Mouse (Mus musculus): ENCODE measurements at regions not wholly inside any gene's neighbourhood (a gene's known extent, or its start where the extent isn't known, plus 50 kb on each side); places are given as distances from the start of the nearest gene placed in this dataset.
"Not testable (repeated sequence)": the region's sequence is repeated elsewhere in the genome, so short reads cannot be mapped to it uniquely, and the experiment has no call there.

DNA sequence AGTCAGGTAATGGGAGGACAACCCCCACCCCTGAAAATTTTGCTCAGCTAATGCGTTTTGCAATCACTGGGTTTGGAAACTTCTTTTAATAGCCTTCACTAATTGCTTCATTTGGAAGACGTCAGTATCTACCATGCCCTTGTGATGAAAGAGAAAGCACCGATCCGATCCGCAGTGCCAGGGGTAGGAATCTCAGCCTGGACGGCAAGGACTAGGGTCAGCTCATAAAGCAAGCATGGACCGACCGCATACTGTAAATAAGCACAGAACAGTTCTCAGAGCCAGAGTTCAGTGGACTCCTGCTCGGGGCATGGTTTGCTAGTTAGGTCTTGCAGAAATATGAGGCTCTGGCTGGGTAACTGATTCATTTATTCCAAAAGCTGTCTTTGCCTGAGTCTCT is 213.0 kb upstream of the Sesn3 start:
- intact Hi-C loops (cut with DNase I): no loop called here
- no peak overlapping the region for H3K27ac ChIP-seq
- no peak overlapping the region for H3K4me3 ChIP-seq
- TF ChIP-seq CTCF (IDR thresholded peaks at IDR 0.05): no peak
- DNase-seq (ENCODE audit: extremely low spot score in 1 of 2, low spot score in 2 of 2): no peak

DNA sequence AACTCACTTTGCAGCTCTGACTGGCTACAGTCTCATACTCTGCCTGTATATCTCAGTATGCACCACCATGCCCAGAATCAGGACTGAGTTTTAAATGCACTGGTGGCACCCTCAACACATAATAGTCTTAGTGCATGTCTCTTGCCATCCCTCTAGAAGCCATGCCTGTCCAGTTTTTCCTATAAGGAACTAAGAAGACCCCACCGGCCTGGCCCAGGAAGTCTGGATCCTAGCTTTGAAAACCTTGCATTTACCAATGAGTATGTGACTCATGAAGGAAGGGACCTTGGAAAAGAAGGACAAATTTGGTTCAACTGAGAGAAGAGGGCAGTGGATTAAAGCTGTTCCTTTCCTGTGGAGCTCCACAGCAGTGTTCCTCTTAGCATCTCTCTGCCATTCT is 212.2 kb upstream of the Sesn3 start:
- Histone ChIP-seq H3K4me3 (no peak overlapping the region), H3K27ac (no peak overlapping the region)
- no peak for DNase-seq (ENCODE audit: extremely low spot score in 1 of 2, low spot score in 2 of 2)
- intact Hi-C loops (cut with DNase I): no loop called here
- TF ChIP-seq CTCF (IDR thresholded peaks at IDR 0.05): no peak

DNA sequence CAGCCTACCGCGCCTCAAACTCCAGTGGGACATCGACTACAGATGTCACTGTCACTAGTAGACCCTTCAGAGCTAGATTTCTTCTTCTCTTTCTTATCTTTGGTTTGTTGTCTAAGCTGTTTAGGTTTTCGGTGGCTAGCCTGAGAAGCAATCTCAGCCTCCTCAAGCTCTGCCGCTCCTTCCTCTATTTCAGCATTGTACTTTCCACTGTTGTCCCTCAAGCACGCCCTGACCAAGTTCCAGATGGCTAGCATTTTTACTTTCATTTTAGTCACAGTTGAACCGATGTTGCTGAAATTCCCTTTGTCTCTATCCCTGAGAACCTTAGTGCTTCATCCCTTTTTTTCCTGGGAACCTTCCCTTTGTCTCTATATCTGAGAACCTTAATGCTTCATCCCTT is 208.1 kb upstream of the Sesn3 start:
- H3K4me3 ChIP-seq; intact Hi-C loops (cut with DNase I); DNase-seq (ENCODE audit: extremely low spot score in 1 of 2, low spot score in 2 of 2); H3K27ac ChIP-seq: not testable (repeated sequence)

DNA sequence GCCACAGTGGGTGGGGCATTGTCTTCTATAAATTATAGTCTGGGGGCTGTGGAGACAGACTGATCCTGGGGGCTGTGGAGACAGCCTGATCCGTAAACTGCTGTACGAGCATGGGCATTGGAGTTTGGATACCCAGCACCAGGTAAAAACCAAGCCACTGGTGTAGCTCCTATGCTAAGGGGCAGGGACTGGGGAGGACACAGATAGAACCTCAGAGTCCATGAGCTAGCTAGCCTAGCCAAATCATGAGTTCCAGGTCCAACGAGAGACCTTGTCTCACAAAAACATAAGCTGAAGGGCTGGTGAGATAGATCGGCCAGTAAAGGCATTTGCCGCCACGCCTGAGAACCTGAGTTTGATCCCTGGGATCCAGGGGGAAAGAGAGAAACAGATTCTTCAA is 205.8 kb upstream of the Sesn3 start:
- intact Hi-C loops (cut with DNase I): no loop called here
- Histone ChIP-seq H3K4me3 (no peak overlapping the region), H3K27ac (no peak overlapping the region)
- TF ChIP-seq CTCF (IDR thresholded peaks at IDR 0.05): no peak
- no peak for DNase-seq (ENCODE audit: extremely low spot score in 1 of 2, low spot score in 2 of 2)

- no peak for TF ChIP-seq CTCF (IDR thresholded peaks at IDR 0.05)
- Histone ChIP-seq H3K27ac (no peak overlapping the region), H3K4me3 (no peak overlapping the region)
- DNase-seq (ENCODE audit: extremely low spot score in 1 of 2, low spot score in 2 of 2): no peak
- intact Hi-C loops (cut with DNase I): loop anchor here (5.0 kb wide), 1 partner anchor 128 kb away; no protein-coding TSS in a partner anchor
These were observed 205.1 kb upstream of the Sesn3 start for GRCm38 (mm10) chr9:14069770-14070169.

DNA sequence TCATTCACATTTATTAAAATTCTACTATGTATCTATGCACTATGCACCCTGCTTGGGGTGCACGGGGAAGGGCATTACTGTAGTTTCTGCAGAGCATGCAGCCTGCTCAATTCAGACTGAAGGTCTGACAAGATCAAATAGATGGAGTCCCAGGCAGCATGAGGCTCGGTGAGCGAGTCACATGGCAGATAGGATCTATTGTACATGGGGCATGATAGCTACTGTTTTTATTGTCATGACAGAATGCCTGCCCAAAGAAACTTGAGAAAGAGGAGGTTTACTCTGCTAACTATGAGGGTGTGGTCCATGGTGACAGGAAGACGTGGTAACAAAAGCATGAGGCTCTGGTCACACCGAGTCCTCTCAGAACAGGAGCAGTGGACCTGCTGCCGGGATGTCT is 203.1 kb upstream of the Sesn3 start:
- TF ChIP-seq CTCF (IDR thresholded peaks at IDR 0.05): no peak
- no peak for DNase-seq (ENCODE audit: extremely low spot score in 1 of 2, low spot score in 2 of 2)
- intact Hi-C loops (cut with DNase I): loop anchor here (5.0 kb wide), 1 partner anchor 126 kb away; no protein-coding TSS in a partner anchor

DNA sequence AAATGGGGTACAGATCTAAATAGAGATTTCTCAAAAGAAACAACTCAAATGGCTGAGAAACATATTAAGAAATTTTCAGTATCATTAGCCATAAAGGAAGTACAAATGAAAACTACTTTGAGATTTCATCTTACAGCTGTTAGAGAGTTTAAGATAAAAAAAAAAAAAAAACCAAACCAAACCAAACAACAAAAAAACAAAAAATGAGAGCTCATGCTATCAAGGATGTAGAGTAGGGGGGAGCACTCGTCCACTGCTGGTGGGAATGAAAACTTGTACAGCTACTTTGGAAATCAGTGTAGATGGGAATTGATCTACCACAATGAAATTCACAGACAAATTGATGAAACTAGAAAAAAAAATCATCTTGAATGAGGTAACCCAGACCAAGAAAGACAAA is 201.9 kb upstream of the Sesn3 start:
- DNase-seq (ENCODE audit: extremely low spot score in 1 of 2, low spot score in 2 of 2): no peak
- intact Hi-C loops (cut with DNase I): loop anchor here (5.0 kb wide), 1 partner anchor 124 kb away; no protein-coding TSS in a partner anchor

More for the DNA sequence above, 203.1 kb upstream of the Sesn3 start:
- Histone ChIP-seq H3K4me3 (no peak overlapping the region), H3K27ac (no peak overlapping the region)

DNA sequence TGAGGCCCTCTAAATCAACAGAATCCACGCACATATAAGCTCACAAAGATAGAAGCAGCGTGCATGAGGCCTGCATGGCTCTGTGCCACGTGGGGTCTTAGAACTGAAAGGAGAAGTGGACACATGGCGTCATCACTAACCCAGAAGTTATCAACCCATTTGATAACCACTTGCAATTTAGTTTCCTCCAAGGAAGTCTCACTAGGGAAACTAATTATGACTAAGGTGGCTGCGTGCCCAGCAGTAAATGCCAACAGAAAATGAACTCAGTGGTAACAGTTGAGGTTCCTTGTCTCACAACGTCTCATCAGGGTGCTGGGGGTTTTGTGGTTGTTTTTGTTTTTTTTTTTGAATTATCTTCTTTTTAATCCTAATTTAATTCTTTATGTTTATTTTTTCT is 200.6 kb upstream of the Sesn3 start:
- intact Hi-C loops (cut with DNase I): loop anchor here (5.0 kb wide), 1 partner anchor 123 kb away; no protein-coding TSS in a partner anchor

More for the DNA sequence above, 201.9 kb upstream of the Sesn3 start:
- no peak overlapping the region for H3K4me3 ChIP-seq
- TF ChIP-seq CTCF (IDR thresholded peaks at IDR 0.05): no peak
- H3K27ac ChIP-seq: no peak overlapping the region

GRCm38 (mm10) chr9:14074866-14075265 is 200.0 kb upstream of the Sesn3 start:
- H3K4me3 ChIP-seq; DNase-seq (ENCODE audit: extremely low spot score in 1 of 2, low spot score in 2 of 2); H3K27ac ChIP-seq: not testable (repeated sequence)
- intact Hi-C loops (cut with DNase I): loop anchor here (5.0 kb wide), 1 partner anchor 122 kb away; no protein-coding TSS in a partner anchor

More for the DNA sequence above, 200.6 kb upstream of the Sesn3 start:
- no peak for DNase-seq (ENCODE audit: extremely low spot score in 1 of 2, low spot score in 2 of 2)
- H3K27ac ChIP-seq: no peak overlapping the region
- no peak for TF ChIP-seq CTCF (IDR thresholded peaks at IDR 0.05)
- no peak overlapping the region for H3K4me3 ChIP-seq

DNA sequence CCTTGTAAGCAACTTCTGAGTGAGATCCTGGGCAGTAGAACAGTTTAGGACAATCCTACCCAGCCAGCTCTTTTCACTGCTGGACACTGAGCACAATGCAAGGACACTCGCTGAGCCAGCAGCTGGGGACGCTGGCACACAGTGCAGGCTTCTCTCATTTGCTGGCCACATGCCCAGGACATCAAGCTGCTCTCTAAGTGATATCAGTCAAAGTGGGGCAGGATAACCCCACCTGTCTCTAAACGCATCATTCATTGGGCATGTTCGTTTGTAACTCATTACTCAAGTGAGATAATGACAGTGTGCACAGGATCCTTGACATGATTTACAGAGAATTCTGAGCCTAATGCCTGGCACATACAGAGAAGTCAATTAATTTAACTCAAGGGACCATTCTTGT is 199.4 kb upstream of the Sesn3 start:
- intact Hi-C loops (cut with DNase I): no loop called here
- no peak for TF ChIP-seq CTCF (IDR thresholded peaks at IDR 0.05)

DNA sequence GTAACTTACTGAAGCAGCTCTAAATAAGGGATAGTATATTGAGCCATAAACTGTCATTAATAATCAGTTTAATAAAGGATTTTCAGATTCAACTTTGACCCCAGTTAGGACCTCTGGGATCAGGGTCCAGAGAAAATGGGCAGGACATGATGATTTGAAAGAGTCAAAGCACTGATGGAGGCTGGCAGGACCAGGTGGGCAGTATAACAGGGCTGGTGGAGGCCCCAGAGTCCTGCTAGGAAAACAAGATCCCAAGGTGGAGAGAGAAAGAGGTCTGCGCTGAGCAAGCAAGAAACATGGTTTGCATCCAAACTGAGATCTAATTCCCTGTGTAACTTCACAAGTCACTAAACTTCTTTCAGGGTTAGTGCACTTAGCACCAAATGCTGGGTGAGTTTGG is 199.0 kb upstream of the Sesn3 start:
- DNase-seq (ENCODE audit: extremely low spot score in 1 of 2, low spot score in 2 of 2): no peak
- TF ChIP-seq CTCF (IDR thresholded peaks at IDR 0.05): no peak
- intact Hi-C loops (cut with DNase I): no loop called here
- Histone ChIP-seq H3K27ac (no peak overlapping the region), H3K4me3 (no peak overlapping the region)

More for the DNA sequence above, 199.4 kb upstream of the Sesn3 start:
- Histone ChIP-seq H3K4me3 (no peak overlapping the region), H3K27ac (no peak overlapping the region)
- peak in 1 of 2 experiments; percentile 26 for DNase-seq (ENCODE audit: extremely low spot score in 1 of 2, low spot score in 2 of 2)

GRCm38 (mm10) chr9:14076728-14077127 is 198.1 kb upstream of the Sesn3 start:
- intact Hi-C loops (cut with DNase I): no loop called here
- no peak for TF ChIP-seq CTCF (IDR thresholded peaks at IDR 0.05)
- H3K4me3 ChIP-seq: no peak overlapping the region
- H3K27ac ChIP-seq: no peak overlapping the region
- no peak for DNase-seq (ENCODE audit: extremely low spot score in 1 of 2, low spot score in 2 of 2)

DNA sequence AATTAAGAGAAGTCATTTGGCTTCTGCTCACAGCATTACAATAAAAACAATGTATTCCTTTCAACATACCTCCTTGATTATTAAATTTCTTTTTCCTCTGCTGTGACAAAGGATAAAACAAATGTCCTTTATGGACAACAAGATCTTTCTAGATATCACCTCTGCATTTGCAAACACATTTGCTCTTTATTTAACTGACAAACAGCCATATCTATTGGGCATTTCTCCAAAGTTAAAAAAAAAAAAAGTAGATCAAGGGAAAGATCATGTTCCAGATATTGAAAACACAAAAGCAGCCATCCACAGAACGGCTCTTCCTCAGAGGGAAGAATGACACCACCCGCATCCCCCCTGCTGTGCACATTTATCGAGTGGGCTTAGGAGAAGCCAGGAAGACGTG is 193.7 kb upstream of the Sesn3 start:
- TF ChIP-seq CTCF (IDR thresholded peaks at IDR 0.05): no peak
- no peak overlapping the region for H3K4me3 ChIP-seq
- DNase-seq (ENCODE audit: extremely low spot score in 1 of 2, low spot score in 2 of 2): no peak
- no peak overlapping the region for H3K27ac ChIP-seq
- intact Hi-C loops (cut with DNase I): no loop called here

Data from left cerebral cortex, adult 2 months (tissue).